Mouse (Mus musculus) small intestine, adult 2 months (tissue): Measurements from ENCODE around the gene Itga9.

Experiments
- CTCF ChIP-seq: fragments of 200-500 bp; IDR thresholded peaks from 2 replicates; pipeline ENCODE4 v1.5.1; 2012; ENCODE audit warnings: low read depth, mild to moderate bottlenecking, control low read depth, inconsistent platforms, low read length, moderate library complexity, mixed read lengths; ENCODE audit not compliant: insufficient replicate concordance, insufficient read length; ENCODE audit errors: extremely low read depth
- POLR2A ChIP-seq: fragments of 200-500 bp; IDR thresholded peaks from 2 replicates; pipeline ENCODE4 v1.6.1; 2012; ENCODE audit warnings: low read depth, mild to moderate bottlenecking, control low read depth, inconsistent platforms, low read length, moderate library complexity

DNA sequence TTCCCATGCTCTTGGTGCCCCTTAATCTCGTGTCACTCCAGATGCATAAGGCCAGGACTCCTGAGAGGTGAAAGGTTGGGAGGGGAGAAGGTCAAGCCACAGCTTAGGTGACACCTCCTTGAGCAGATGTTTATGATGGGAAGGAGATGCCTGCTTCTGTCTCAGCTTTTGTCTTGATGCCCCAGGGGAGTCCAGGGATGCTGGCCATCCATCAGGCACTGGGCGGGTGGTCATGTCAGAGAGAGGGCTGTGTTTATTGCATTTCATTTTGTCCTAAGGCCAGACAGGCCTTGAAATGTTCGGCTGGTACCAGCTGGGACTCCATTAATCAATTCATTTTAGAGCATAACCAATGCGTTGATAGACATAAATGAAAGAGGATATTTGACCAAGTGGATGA lies 81.8 kb downstream of the Itga9 start:
- no peak for TF ChIP-seq CTCF
- TF ChIP-seq POLR2A = no peak
